Mouse (Mus musculus): ENCODE measurements around the gene Trim15. TPM values are rescaled to one million over a fixed set of nuclear protein-coding genes. Genes with fewer than 3 reads are reported as not detected.
A peak's percentile ranks its signal among the peaks of the same experiment; 100 is the strongest.
"Not testable (repeated sequence)": the region's sequence is repeated elsewhere in the genome, so short reads cannot be mapped to it uniquely, and the experiment has no call there.

Trim15 gene
- polyA plus RNA-seq, 1 experiment from 2014 or later = 0.33 TPM

- H3K9ac ChIP-seq (replicated peaks; ENCODE audit: low read length) = no peak overlapping the region
- H3K9me3 ChIP-seq (ENCODE audit: control insufficient read depth, low read length) = no peaks in the 10 kb centered on the region
- no peak overlapping the region for H3K4me3 ChIP-seq (replicated peaks; ENCODE audit: low read depth, low read length)
- no peak for ATAC-seq (ENCODE audit: low FRiP score, low TSS enrichment)
- H3K27me3 ChIP-seq (ENCODE audit: control insufficient read depth, insufficient read depth, low read length) = no peaks in the 10 kb centered on the region
- H3K4me1 ChIP-seq (ENCODE audit: control insufficient read depth, insufficient read depth, low read length) = no peaks in the 10 kb centered on the region
- H3K27ac ChIP-seq (replicated peaks; ENCODE audit: low read depth, low read length) = no peak overlapping the region
- WGBS = 88% methylated on average over 4 of the region's 4 CpGs
- DNase-seq = no peak
- H3K36me3 ChIP-seq (ENCODE audit: control insufficient read depth, insufficient read depth, low read length) = no peaks in the 10 kb centered on the region
- H3K4me2 ChIP-seq (ENCODE audit: low read length) = no peak overlapping the region
These were observed 32.4 kb upstream of the Trim15 start for GRCm38 (mm10) chr17:36899376-36899775.

GRCm38 (mm10) chr17:36897552-36898205, 30.7 kb upstream of the Trim15 start, which contains the start of gene Trim31:
Trim31 (plus strand) TSS chr17:36898118.
- Histone ChIP-seq H3K27ac (replicated peaks; ENCODE audit: low read depth, low read length) (no peak within 1 kb of the TSS), H3K9ac (replicated peaks; ENCODE audit: low read length) (no peak within 1 kb of the TSS), H3K4me1 (ENCODE audit: control insufficient read depth, insufficient read depth, low read length) (no peaks in the 10 kb centered on the region), H3K9me3 (ENCODE audit: control insufficient read depth, low read length) (no peaks in the 10 kb centered on the region), H3K27me3 (ENCODE audit: control insufficient read depth, insufficient read depth, low read length) (no peaks in the 10 kb centered on the region), H3K4me3 (replicated peaks; ENCODE audit: low read depth, low read length) (no peak within 1 kb of the TSS), H3K36me3 (ENCODE audit: control insufficient read depth, insufficient read depth, low read length) (no peaks in the 10 kb centered on the region), H3K4me2 (ENCODE audit: low read length) (no peak within 1 kb of the TSS)
- DNase-seq (no peak), ATAC-seq (ENCODE audit: low FRiP score, low TSS enrichment) (no peak)
- 77% methylated on average over 6 of the region's 6 CpGs for WGBS

- Histone ChIP-seq H3K9me3 (ENCODE audit: control insufficient read depth, low read length) (no peaks in the 10 kb centered on the region), H3K36me3 (ENCODE audit: control insufficient read depth, insufficient read depth, low read length) (no peaks in the 10 kb centered on the region), H3K4me3 (replicated peaks; ENCODE audit: low read depth, low read length) (no peak overlapping the region), H3K4me1 (ENCODE audit: control insufficient read depth, insufficient read depth, low read length) (no peaks in the 10 kb centered on the region), H3K4me2 (ENCODE audit: low read length) (no peak overlapping the region), H3K9ac (replicated peaks; ENCODE audit: low read length) (no peak overlapping the region), H3K27ac (replicated peaks; ENCODE audit: low read depth, low read length) (no peak overlapping the region), H3K27me3 (ENCODE audit: control insufficient read depth, insufficient read depth, low read length) (no peaks in the 10 kb centered on the region)
- DNase-seq (no peak), ATAC-seq (ENCODE audit: low FRiP score, low TSS enrichment) (no peak)
These were observed 30.1 kb upstream of the Trim15 start for GRCm38 (mm10) chr17:36897065-36897464.

GRCm38 (mm10) chr17:36896583-36896982, 29.6 kb upstream of the Trim15 start:
- Histone ChIP-seq H3K27me3 (ENCODE audit: control insufficient read depth, insufficient read depth, low read length) (no peaks in the 10 kb centered on the region), H3K4me2 (ENCODE audit: low read length) (no peak overlapping the region), H3K36me3 (ENCODE audit: control insufficient read depth, insufficient read depth, low read length) (no peaks in the 10 kb centered on the region), H3K4me3 (replicated peaks; ENCODE audit: low read depth, low read length) (no peak overlapping the region), H3K27ac (replicated peaks; ENCODE audit: low read depth, low read length) (no peak overlapping the region), H3K4me1 (ENCODE audit: control insufficient read depth, insufficient read depth, low read length) (no peaks in the 10 kb centered on the region), H3K9me3 (ENCODE audit: control insufficient read depth, low read length) (no peaks in the 10 kb centered on the region), H3K9ac (replicated peaks; ENCODE audit: low read length) (no peak overlapping the region)
- ATAC-seq (ENCODE audit: low FRiP score, low TSS enrichment) (no peak), DNase-seq (peak; percentile 68)
- WGBS = 92% methylated on average over 1 of the region's 1 CpGs

- no peak overlapping the region for H3K4me2 ChIP-seq (ENCODE audit: low read length)
- no peaks in the 10 kb centered on the region for H3K27me3 ChIP-seq (ENCODE audit: control insufficient read depth, insufficient read depth, low read length)
- WGBS = 82% methylated on average over 5 of the region's 5 CpGs
- H3K9ac ChIP-seq (replicated peaks; ENCODE audit: low read length) = no peak overlapping the region
- H3K9me3 ChIP-seq (ENCODE audit: control insufficient read depth, low read length) = no peaks in the 10 kb centered on the region
- H3K4me3 ChIP-seq (replicated peaks; ENCODE audit: low read depth, low read length) = no peak overlapping the region
- no peaks in the 10 kb centered on the region for H3K4me1 ChIP-seq (ENCODE audit: control insufficient read depth, insufficient read depth, low read length)
- no peak for ATAC-seq (ENCODE audit: low FRiP score, low TSS enrichment)
- H3K36me3 ChIP-seq (ENCODE audit: control insufficient read depth, insufficient read depth, low read length) = no peaks in the 10 kb centered on the region
- no peak overlapping the region for H3K27ac ChIP-seq (replicated peaks; ENCODE audit: low read depth, low read length)
- DNase-seq = no peak
These were observed 26.4 kb upstream of the Trim15 start for GRCm38 (mm10) chr17:36893387-36893786.

- ATAC-seq (ENCODE audit: low FRiP score, low TSS enrichment) (peak; percentile 20; the same call in 1 of the 2 replicates), DNase-seq (peak; percentile 81)
- no peak overlapping the region for H3K4me3 ChIP-seq (replicated peaks; ENCODE audit: low read depth, low read length)
- no peaks in the 10 kb centered on the region for H3K9me3 ChIP-seq (ENCODE audit: control insufficient read depth, low read length)
- 10% methylated on average over 2 of the region's 2 CpGs for WGBS
- H3K27ac ChIP-seq (replicated peaks; ENCODE audit: low read depth, low read length) = no peak overlapping the region
- no peaks in the 10 kb centered on the region for H3K4me1 ChIP-seq (ENCODE audit: control insufficient read depth, insufficient read depth, low read length)
- H3K36me3 ChIP-seq (ENCODE audit: control insufficient read depth, insufficient read depth, low read length) = no peaks in the 10 kb centered on the region
- H3K4me2 ChIP-seq (ENCODE audit: low read length) = no peak overlapping the region
- no peaks in the 10 kb centered on the region for H3K27me3 ChIP-seq (ENCODE audit: control insufficient read depth, insufficient read depth, low read length)
- no peak overlapping the region for H3K9ac ChIP-seq (replicated peaks; ENCODE audit: low read length)
These were observed 25.4 kb upstream of the Trim15 start for GRCm38 (mm10) chr17:36892362-36892761.

- H3K4me1 ChIP-seq (ENCODE audit: control insufficient read depth, insufficient read depth, low read length); H3K27me3 ChIP-seq (ENCODE audit: control insufficient read depth, insufficient read depth, low read length); H3K9me3 ChIP-seq (ENCODE audit: control insufficient read depth, low read length); H3K36me3 ChIP-seq (ENCODE audit: control insufficient read depth, insufficient read depth, low read length); H3K4me2 ChIP-seq (ENCODE audit: low read length); H3K9ac ChIP-seq (replicated peaks; ENCODE audit: low read length); DNase-seq; H3K4me3 ChIP-seq (replicated peaks; ENCODE audit: low read depth, low read length); ATAC-seq (ENCODE audit: low FRiP score, low TSS enrichment); H3K27ac ChIP-seq (replicated peaks; ENCODE audit: low read depth, low read length): not testable (repeated sequence)
- WGBS = 87% methylated on average over 1 of the region's 1 CpGs
These were observed 24.5 kb upstream of the Trim15 start for GRCm38 (mm10) chr17:36891496-36891895.

GRCm38 (mm10) chr17:36890073-36890903, 23.3 kb upstream of the Trim15 start, which contains the start of gene Trim40:
Trim40 (minus strand) TSS chr17:36890123.
- ATAC-seq (ENCODE audit: low FRiP score, low TSS enrichment) (no peak), DNase-seq (no peak)
- no peak within 1 kb of the TSS for H3K9ac ChIP-seq (replicated peaks; ENCODE audit: low read length)
- no peaks in the 10 kb centered on the region for H3K9me3 ChIP-seq (ENCODE audit: control insufficient read depth, low read length)
- WGBS = 91% methylated on average over 5 of the region's 5 CpGs
- H3K27ac ChIP-seq (replicated peaks; ENCODE audit: low read depth, low read length) = no peak within 1 kb of the TSS
- no peak within 1 kb of the TSS for H3K4me2 ChIP-seq (ENCODE audit: low read length)
- H3K36me3 ChIP-seq (ENCODE audit: control insufficient read depth, insufficient read depth, low read length) = no peaks in the 10 kb centered on the region
- no peaks in the 10 kb centered on the region for H3K27me3 ChIP-seq (ENCODE audit: control insufficient read depth, insufficient read depth, low read length)
- no peak within 1 kb of the TSS for H3K4me3 ChIP-seq (replicated peaks; ENCODE audit: low read depth, low read length)
- no peaks in the 10 kb centered on the region for H3K4me1 ChIP-seq (ENCODE audit: control insufficient read depth, insufficient read depth, low read length)

Measured in midbrain, embryonic 14.5 days (tissue).